Mouse (Mus musculus) retina, postnatal 7 days (tissue): ENCODE data around the gene Fas.

Experiments
- DNase-seq: peaks from one replicate; pipeline ENCODE4 v3.0.0-alpha.2; 2012; ENCODE audit warnings: low read depth, low spot score

Fas gene

GRCm38 (mm10) chr19:34289948-34290789 lies at the start of gene Fas:
Gene Fas, plus strand, starts transcription at chr19:34290666.
- DNase-seq, result peak; percentile 9

GRCm38 (mm10) chr19:34241247-34241915 lies 49.1 kb upstream of the Fas start:
- peak; percentile 17 for DNase-seq

GRCm38 (mm10) chr19:34242925-34243324 lies 47.5 kb upstream of the Fas start:
- no peak for DNase-seq

- DNase-seq, result peak; percentile 54
Observed at GRCm38 (mm10) chr19:34244056-34244455, 46.4 kb upstream of the Fas start.

- no peak for DNase-seq
Observed at GRCm38 (mm10) chr19:34248558-34248957, 41.9 kb upstream of the Fas start.

GRCm38 (mm10) chr19:34250621-34251020 lies 39.8 kb upstream of the Fas start:
- no peak for DNase-seq

- DNase-seq, result no peak
Observed at GRCm38 (mm10) chr19:34251900-34252299, 38.6 kb upstream of the Fas start.

GRCm38 (mm10) chr19:34252450-34252849 lies 38.0 kb upstream of the Fas start:
- DNase-seq, result no peak

- no peak for DNase-seq
Observed at GRCm38 (mm10) chr19:34254101-34254879, 36.2 kb upstream of the Fas start.

GRCm38 (mm10) chr19:34254880-34255681 lies 35.4 kb upstream of the Fas start, which contains the start of gene Acta2:
Gene Acta2, minus strand, starts transcription at chr19:34255590.
- DNase-seq, result no peak

GRCm38 (mm10) chr19:34256149-34256548 lies 34.3 kb upstream of the Fas start:
- no peak for DNase-seq

- no peak for DNase-seq
Observed at GRCm38 (mm10) chr19:34256936-34257335, 33.5 kb upstream of the Fas start.

GRCm38 (mm10) chr19:34262273-34262974 lies 28.0 kb upstream of the Fas start:
- DNase-seq, result no peak

GRCm38 (mm10) chr19:34265604-34266193 lies 24.8 kb upstream of the Fas start:
- no peak for DNase-seq

- DNase-seq, result no peak
Observed at GRCm38 (mm10) chr19:34268991-34269390, 21.5 kb upstream of the Fas start.

GRCm38 (mm10) chr19:34270106-34270726 lies 20.2 kb upstream of the Fas start:
- no peak for DNase-seq

- DNase-seq, result no peak
Observed at GRCm38 (mm10) chr19:34270824-34271464, 19.5 kb upstream of the Fas start.

GRCm38 (mm10) chr19:34273073-34273472 lies 17.4 kb upstream of the Fas start:
- DNase-seq, result no peak

GRCm38 (mm10) chr19:34278078-34278477 lies 12.4 kb upstream of the Fas start:
- DNase-seq, result no peak
